In the genomic region with DNA sequence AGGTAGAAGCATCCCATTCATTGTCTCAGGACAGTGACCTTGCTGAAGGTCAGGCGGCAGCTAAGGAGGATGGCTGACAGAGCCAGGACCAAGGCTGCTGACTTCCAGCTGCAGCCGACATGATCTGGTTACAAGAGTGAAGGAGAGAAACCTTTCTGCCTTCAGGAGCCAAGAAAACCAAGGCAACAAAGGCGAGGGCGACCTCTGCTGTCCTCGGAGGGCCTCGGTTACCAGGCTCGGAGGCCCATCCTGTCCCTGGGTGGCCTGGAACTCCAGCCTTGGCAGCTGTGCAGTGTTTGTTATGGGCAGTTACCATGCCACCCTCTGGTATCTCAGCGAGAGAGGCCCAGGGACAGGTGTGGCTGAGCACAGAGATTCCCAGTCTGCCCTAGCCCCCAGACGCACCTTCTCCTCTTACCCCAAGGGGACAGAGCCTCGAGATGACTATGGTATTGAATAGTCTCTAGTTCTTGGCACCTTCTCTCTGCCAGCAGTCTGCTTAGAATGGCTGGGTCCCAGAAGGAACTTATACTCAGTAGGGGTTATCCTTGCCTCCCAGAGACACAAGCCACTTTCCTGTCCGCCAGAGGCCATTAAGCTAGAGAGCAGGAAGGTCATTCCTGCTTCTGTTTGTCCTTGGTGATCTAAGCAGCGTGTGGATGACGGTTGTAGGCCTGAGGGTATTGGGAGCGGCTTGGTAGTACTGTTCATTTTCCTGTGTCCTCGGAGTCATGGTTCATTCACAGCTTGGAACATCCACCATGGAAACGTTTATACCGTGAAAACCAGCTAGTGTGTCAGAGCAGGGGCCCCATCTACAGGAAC, we compare ENCODE assay signal across 8 mouse cellular contexts.
DNase-seq lines count a peak whose midpoint lies in the region; ATAC-seq and TF ChIP-seq lines count a peak whose summit lies in the region.

No protein-coding gene starts in this region.

- no peaks in the 10 kb centered on the region for H3K36me3 ChIP-seq in heart, embryonic 16.5 days (ENCODE audit: control insufficient read depth, insufficient read depth)
- H3K36me3 ChIP-seq in limb, embryonic 15.5 days: no peaks in the 10 kb centered on the region

- intact Hi-C loops in left cerebral cortex, adult 2 months (cut with DNase I): no loop called here
- intact Hi-C loops in left cerebral cortex, postnatal 25 days (cut with DNase I): no loop called here

- peak; percentile 44 for TF ChIP-seq CTCF in left cerebral cortex, adult 2 months (IDR thresholded peaks at IDR 0.05)

- 38% methylated on average over 17 of the region's 17 CpGs for WGBS in heart, embryonic 16.5 days
- 54% methylated on average over 17 of the region's 17 CpGs for WGBS in limb, embryonic 15.5 days

- no peaks in the 10 kb centered on the region for H3K9me3 ChIP-seq in heart, embryonic 16.5 days (replicated peaks; ENCODE audit: control insufficient read depth, low read length)
- no peaks in the 10 kb centered on the region for H3K9me3 ChIP-seq in limb, embryonic 15.5 days

- no peaks in the 10 kb centered on the region for H3K27me3 ChIP-seq in heart, embryonic 16.5 days (ENCODE audit: control insufficient read depth, insufficient read depth, low read length)
- H3K27me3 ChIP-seq in limb, embryonic 15.5 days: no peaks in the 10 kb centered on the region

- peaks cover 18% of the 10 kb centered on the region for H3K4me1 ChIP-seq in heart, embryonic 16.5 days (ENCODE audit: control insufficient read depth, insufficient read depth, low read length)
- H3K4me1 ChIP-seq in limb, embryonic 15.5 days: peaks cover 18% of the 10 kb centered on the region

- no peak for DNase-seq in left cerebral cortex, adult 2 months (ENCODE audit: extremely low spot score in 1 of 2, low spot score in 2 of 2)
- DNase-seq in left cerebral cortex, postnatal 25 days (ENCODE audit: low spot score in 2 of 2): no peak
- DNase-seq in embryo, embryonic 10 days (ENCODE audit: low spot score): peak; percentile 65
- no peak for DNase-seq in adipocyte (ENCODE audit: low spot score)
- no peak for DNase-seq in layer of hippocampus, adult 11-12 months (ENCODE audit: low spot score)

- no peak overlapping the region for H3K4me3 ChIP-seq in left cerebral cortex, adult 2 months
- no peak overlapping the region for H3K4me3 ChIP-seq in heart, embryonic 16.5 days (ENCODE audit: low read length)
- no peak overlapping the region for H3K4me3 ChIP-seq in limb, embryonic 15.5 days

- H3K27ac ChIP-seq in left cerebral cortex, adult 2 months: 0 out of 2 replicates have a peak overlapping the region, but pooled peaks have one; percentile 6
- H3K27ac ChIP-seq in heart, embryonic 16.5 days (ENCODE audit: low read length): peak overlapping the region; percentile 72
- H3K27ac ChIP-seq in limb, embryonic 15.5 days: peak overlapping the region; percentile 4; the same call in 1 of the 2 replicates

- no peak overlapping the region for H3K9ac ChIP-seq in heart, embryonic 16.5 days (ENCODE audit: low read length)
- no peak overlapping the region for H3K9ac ChIP-seq in limb, embryonic 15.5 days

- H3K4me2 ChIP-seq in heart, embryonic 16.5 days (ENCODE audit: low read depth, low read length): no peak overlapping the region
- no peak overlapping the region for H3K4me2 ChIP-seq in limb, embryonic 15.5 days

- ATAC-seq in heart, embryonic 16.5 days (replicated peaks; ENCODE audit: extremely low read depth, insufficient read depth, low FRiP score): peak; percentile 90
- ATAC-seq in limb, embryonic 15.5 days (ENCODE audit: insufficient number of reproducible peaks, low FRiP score, low TSS enrichment, low read depth): peak; percentile 60; the same call in 1 of the 2 replicates
- no peak for ATAC-seq in activated CD4-positive, CD25-positive, alpha-beta regulatory T cell, adult 4 months

Comparison
In these comparisons a context has a peak if more than half of its experiments do, and no peak if none do; other contexts are left out.
1. H3K27ac ChIP-seq: peak in every context shown above with its lines; median percentile 72 in heart, embryonic 16.5 days; 6 in left cerebral cortex, adult 2 months; 4 in limb, embryonic 15.5 days.